Mouse (Mus musculus): ENCODE results near the gene Palld. TPM values are rescaled to one million over a fixed set of nuclear protein-coding genes. Genes with fewer than 3 reads are reported as not detected.

The Palld gene
- total and polyA plus RNA-seq, 3 experiments = 0.87 to 7.1 (median 2.6) TPM

- H3K79me2 ChIP-seq (replicated peaks; ENCODE audit: control insufficient read depth, extremely low read depth, insufficient read depth, poor library complexity, severe bottlenecking) = no peaks in the 10 kb centered on the region
- TF ChIP-seq E2F4 (IDR thresholded peaks at IDR 0.05; ENCODE audit: insufficient replicate concordance, low read depth, low read length) (no peak), MAFK (IDR thresholded peaks at IDR 0.05; ENCODE audit: insufficient replicate concordance, low read length) (no peak), HCFC1 (IDR thresholded peaks at IDR 0.05; ENCODE audit: low read depth, low read length) (no peak), ZMIZ1 (IDR thresholded peaks at IDR 0.05; ENCODE audit: low read depth, low read length) (no peak), RAD21 (IDR thresholded peaks at IDR 0.05; ENCODE audit: low read depth, low read length) (no peak)
- H3K4me1 ChIP-seq (ENCODE audit: control insufficient read depth in 1 of 2, insufficient read depth in 2 of 2) = no peaks in the 10 kb centered on the region
- H3K27ac ChIP-seq (ENCODE audit: insufficient read depth, low read depth) = no peak overlapping the region
- H3K36me3 ChIP-seq (replicated peaks in 1 of 2; ENCODE audit: control insufficient read depth in 1 of 2, insufficient read depth in 1 of 2, low read length in 1 of 2) = no peaks in the 10 kb centered on the region
- peaks cover 1% of the 10 kb centered on the region for H3K27me3 ChIP-seq (replicated peaks)
- DNase-seq (ENCODE audit: extremely low read depth) = no peak
- in situ Hi-C loops (cut with MboI; ENCODE audit: low pct_ligation_motif_present, low pct_unique_long_range_greater_than_20kb, low sequenced_read_pairs) = no loop called here
- H3K9ac ChIP-seq (ENCODE audit: insufficient read depth, low read depth) = no peak overlapping the region
- dilution Hi-C loops (cut with MboI; ENCODE audit: extremely low pct_ligation_motif_present, extremely low pct_unique_long_range_greater_than_20kb, low sequenced_read_pairs) = no loop called here
- H3K4me2 ChIP-seq (ENCODE audit: insufficient read depth, low read depth, poor library complexity, severe bottlenecking) = no peak overlapping the region
- H3K9me3 ChIP-seq (replicated peaks; ENCODE audit: low read length) = no peaks in the 10 kb centered on the region
- H3K4me3 ChIP-seq (replicated peaks in 1 of 3; ENCODE audit: low read depth in 2 of 3, low read length in 2 of 3, poor library complexity in 1 of 3) = no peak overlapping the region
Measured at GRCm38 (mm10) chr8:61661611-61662010, 240.9 kb downstream of the Palld start.

DNA sequence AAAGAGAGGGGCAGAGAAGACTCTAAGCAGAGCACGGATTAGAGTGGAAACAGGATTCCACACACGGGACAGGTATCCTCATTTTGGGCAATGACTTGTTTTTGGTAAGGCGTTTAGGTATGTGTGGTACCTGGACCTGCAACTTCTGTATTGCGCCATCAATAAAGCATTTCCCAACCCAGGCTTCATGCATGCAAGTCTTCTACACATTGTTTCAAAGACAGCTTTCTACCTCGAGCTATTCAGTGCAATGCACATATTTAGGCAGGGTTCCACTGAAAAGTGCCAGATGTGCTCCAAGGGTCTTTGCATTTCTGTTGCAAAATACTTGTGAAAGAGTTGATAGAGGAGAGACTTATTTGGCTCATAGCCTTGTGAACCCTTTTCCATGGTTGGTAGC, 241.5 kb downstream of the Palld start:
- in situ Hi-C loops (cut with MboI; ENCODE audit: low pct_ligation_motif_present, low pct_unique_long_range_greater_than_20kb, low sequenced_read_pairs) = no loop called here

GRCm38 (mm10) chr8:61651955-61652354, 250.5 kb downstream of the Palld start:
- Histone ChIP-seq H3K4me2 (ENCODE audit: insufficient read depth, low read depth, poor library complexity, severe bottlenecking) (no peak overlapping the region), H3K4me3 (replicated peaks in 1 of 3; ENCODE audit: low read depth in 2 of 3, low read length in 2 of 3, poor library complexity in 1 of 3) (no peak overlapping the region), H3K27ac (ENCODE audit: insufficient read depth, low read depth) (no peak overlapping the region), H3K36me3 (replicated peaks in 1 of 2; ENCODE audit: control insufficient read depth in 1 of 2, insufficient read depth in 1 of 2, low read length in 1 of 2) (no peaks in the 10 kb centered on the region), H3K79me2 (replicated peaks; ENCODE audit: control insufficient read depth, extremely low read depth, insufficient read depth, poor library complexity, severe bottlenecking) (no peaks in the 10 kb centered on the region), H3K9ac (ENCODE audit: insufficient read depth, low read depth) (no peak overlapping the region), H3K27me3 (replicated peaks) (no peaks in the 10 kb centered on the region), H3K9me3 (replicated peaks; ENCODE audit: low read length) (no peaks in the 10 kb centered on the region), H3K4me1 (ENCODE audit: control insufficient read depth in 1 of 2, insufficient read depth in 2 of 2) (no peaks in the 10 kb centered on the region)
- TF ChIP-seq GABPA (IDR thresholded peaks at IDR 0.05; ENCODE audit: insufficient replicate concordance, low read depth, low read length) (no peak), USF2 (conservative IDR thresholded peaks at IDR 0.05; ENCODE audit: low read depth, low read length) (no peak), IRF4 (IDR thresholded peaks at IDR 0.05; ENCODE audit: low read depth, low read length) (no peak), RAD21 (IDR thresholded peaks at IDR 0.05; ENCODE audit: low read depth, low read length) (no peak), ELF1 (IDR thresholded peaks at IDR 0.05; ENCODE audit: low read depth, low read length) (no peak), USF1 (IDR thresholded peaks at IDR 0.05; ENCODE audit: low read depth, low read length) (no peak), ETS1 (conservative IDR thresholded peaks at IDR 0.05; ENCODE audit: low read depth, low read length) (no peak), CTCF (conservative IDR thresholded peaks at IDR 0.05 in 1 of 2, IDR thresholded peaks at IDR 0.05 in 1 of 2; ENCODE audit: low read depth in 2 of 2, low read length in 2 of 2) (no peak), JUND (conservative IDR thresholded peaks at IDR 0.05; ENCODE audit: low read depth, low read length) (no peak), MXI1 (IDR thresholded peaks at IDR 0.05; ENCODE audit: low read depth, low read length) (no peak), ZMIZ1 (IDR thresholded peaks at IDR 0.05; ENCODE audit: low read depth, low read length) (no peak), POLR2AphosphoS2 (IDR thresholded peaks at IDR 0.05; ENCODE audit: low read depth, low read length) (no peak), HCFC1 (IDR thresholded peaks at IDR 0.05; ENCODE audit: low read depth, low read length) (no peak), MYC (IDR thresholded peaks at IDR 0.05; ENCODE audit: low read depth, low read length) (no peak), ZNF384 (IDR thresholded peaks at IDR 0.05; ENCODE audit: low read depth, low read length) (no peak), RCOR1 (conservative IDR thresholded peaks at IDR 0.05; ENCODE audit: low read depth, low read length) (no peak), ZKSCAN1 (IDR thresholded peaks at IDR 0.05; ENCODE audit: borderline replicate concordance, low read depth, low read length) (no peak)
- DNase-seq (ENCODE audit: extremely low read depth) = no peak
- dilution Hi-C loops (cut with MboI; ENCODE audit: extremely low pct_ligation_motif_present, extremely low pct_unique_long_range_greater_than_20kb, low sequenced_read_pairs) = no loop called here
- in situ Hi-C loops (cut with MboI; ENCODE audit: low pct_ligation_motif_present, low pct_unique_long_range_greater_than_20kb, low sequenced_read_pairs) = no loop called here

More for the DNA sequence above, 241.5 kb downstream of the Palld start:
- Histone ChIP-seq H3K27me3 (replicated peaks) (peaks cover 1% of the 10 kb centered on the region), H3K9ac (ENCODE audit: insufficient read depth, low read depth) (no peak overlapping the region), H3K79me2 (replicated peaks; ENCODE audit: control insufficient read depth, extremely low read depth, insufficient read depth, poor library complexity, severe bottlenecking) (no peaks in the 10 kb centered on the region), H3K9me3 (replicated peaks; ENCODE audit: low read length) (no peaks in the 10 kb centered on the region), H3K27ac (ENCODE audit: insufficient read depth, low read depth) (no peak overlapping the region), H3K36me3 (replicated peaks in 1 of 2; ENCODE audit: control insufficient read depth in 1 of 2, insufficient read depth in 1 of 2, low read length in 1 of 2) (no peaks in the 10 kb centered on the region), H3K4me3 (replicated peaks in 1 of 3; ENCODE audit: low read depth in 2 of 3, low read length in 2 of 3, poor library complexity in 1 of 3) (no peak overlapping the region), H3K4me1 (ENCODE audit: control insufficient read depth in 1 of 2, insufficient read depth in 2 of 2) (no peaks in the 10 kb centered on the region), H3K4me2 (ENCODE audit: insufficient read depth, low read depth, poor library complexity, severe bottlenecking) (no peak overlapping the region)
- TF ChIP-seq UBTF (IDR thresholded peaks at IDR 0.05; ENCODE audit: low read depth, low read length) (no peak), USF1 (IDR thresholded peaks at IDR 0.05; ENCODE audit: low read depth, low read length) (no peak), CHD1 (IDR thresholded peaks at IDR 0.05; ENCODE audit: low read depth, low read length) (no peak), IRF4 (IDR thresholded peaks at IDR 0.05; ENCODE audit: low read depth, low read length) (no peak), KAT2A (IDR thresholded peaks at IDR 0.05; ENCODE audit: insufficient replicate concordance, low read length) (no peak), GABPA (IDR thresholded peaks at IDR 0.05; ENCODE audit: insufficient replicate concordance, low read depth, low read length) (no peak), PAX5 (IDR thresholded peaks at IDR 0.05; ENCODE audit: low read length) (no peak), BHLHE40 (IDR thresholded peaks at IDR 0.05; ENCODE audit: low read depth, low read length) (no peak), ELF1 (IDR thresholded peaks at IDR 0.05; ENCODE audit: low read depth, low read length) (no peak), TBP (conservative IDR thresholded peaks at IDR 0.05; ENCODE audit: low read depth, low read length) (no peak), SIN3A (IDR thresholded peaks at IDR 0.05; ENCODE audit: low read length) (no peak), ZC3H11A (IDR thresholded peaks at IDR 0.05; ENCODE audit: low read depth, low read length) (no peak), EP300 (IDR thresholded peaks at IDR 0.05; ENCODE audit: low read length) (no peak), CHD2 (IDR thresholded peaks at IDR 0.05; ENCODE audit: low read length) (no peak), ETS1 (conservative IDR thresholded peaks at IDR 0.05; ENCODE audit: low read depth, low read length) (no peak), RCOR1 (conservative IDR thresholded peaks at IDR 0.05; ENCODE audit: low read depth, low read length) (no peak), ZMIZ1 (IDR thresholded peaks at IDR 0.05; ENCODE audit: low read depth, low read length) (no peak), RAD21 (IDR thresholded peaks at IDR 0.05; ENCODE audit: low read depth, low read length) (no peak), CTCF (conservative IDR thresholded peaks at IDR 0.05 in 1 of 2, IDR thresholded peaks at IDR 0.05 in 1 of 2; ENCODE audit: low read depth in 2 of 2, low read length in 2 of 2) (no peak), JUN (IDR thresholded peaks at IDR 0.05; ENCODE audit: insufficient read depth, low read depth, low read length) (no peak)
- dilution Hi-C loops (cut with MboI; ENCODE audit: extremely low pct_ligation_motif_present, extremely low pct_unique_long_range_greater_than_20kb, low sequenced_read_pairs) = no loop called here
- no peak for DNase-seq (ENCODE audit: extremely low read depth)
